In the genomic region with DNA sequence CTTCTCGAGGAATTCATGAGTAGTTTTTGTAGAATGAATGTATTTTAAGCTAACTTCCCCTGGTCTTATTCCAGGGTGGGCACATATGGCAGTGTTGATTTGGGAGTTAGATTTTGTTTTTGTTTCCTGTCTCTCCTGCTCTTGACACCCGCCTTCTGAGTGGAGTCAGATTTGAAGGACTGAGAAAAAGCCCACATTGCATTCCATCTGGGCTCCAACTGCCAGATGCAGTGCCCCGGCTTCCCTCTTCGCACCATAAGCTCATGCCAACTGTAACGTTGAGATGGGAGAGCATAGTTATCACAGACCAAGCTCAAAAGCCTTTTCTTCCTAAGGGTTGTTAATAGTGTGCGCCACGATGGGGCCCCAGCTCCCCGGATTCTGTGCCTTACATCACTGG, we compare ENCODE assay signal across 9 mouse cellular contexts. TPM values are rescaled to one million over a fixed set of nuclear protein-coding genes. Genes with fewer than 3 reads are reported as not detected.
DNase-seq lines count a peak whose midpoint lies in the region; ATAC-seq and TF ChIP-seq lines count a peak whose summit lies in the region.
"Had no signal": no experiment of that assay in that cellular context is flagged by ENCODE, and none has a peak within 500 bp of the region (broad histone marks: within the 10 kb centered on the region; RNA-seq: fewer than 3 reads in every experiment).

No protein-coding gene starts in this region.

- no peaks in the 10 kb centered on the region for H3K36me3 ChIP-seq in hindbrain, embryonic 13.5 days
- H3K36me3 ChIP-seq: liver, embryonic 13.5 days had no signal

- ATAC-seq in hindbrain, embryonic 13.5 days (ENCODE audit: low FRiP score) = no peak

- no peak overlapping the region for H3K4me3 ChIP-seq in bone marrow macrophage, adult 2 months (ENCODE audit: insufficient read depth, low read length)
- no peak overlapping the region for H3K4me3 ChIP-seq in hindbrain, embryonic 13.5 days
- H3K4me3 ChIP-seq: liver, embryonic 13.5 days had no signal

- no peaks in the 10 kb centered on the region for H3K9me3 ChIP-seq in hindbrain, embryonic 13.5 days
- H3K9me3 ChIP-seq: liver, embryonic 13.5 days had no signal

- intact Hi-C loops in left cerebral cortex, postnatal 14 days (cut with DNase I) = loop anchor here (2.0 to 10.0 kb wide), 6 partner anchors 76 to 622 kb away; a partner anchor contains a TSS

- 62% methylated on average over 8 of the region's 8 CpGs for WGBS in hindbrain, embryonic 13.5 days

- TF ChIP-seq POLR2A in bone marrow macrophage, adult 2 months (IDR thresholded peaks at IDR 0.05; ENCODE audit: borderline replicate concordance, low read depth, low read length) = no peak
- no peak for TF ChIP-seq POLR2A in brain, embryonic 14.5 days (IDR thresholded peaks at IDR 0.05; ENCODE audit: borderline replicate concordance, extremely low read depth, insufficient read depth, insufficient read length, poor library complexity, severe bottlenecking)

- H3K4me2 ChIP-seq in hindbrain, embryonic 13.5 days = no peak overlapping the region
- H3K4me2 ChIP-seq: liver, embryonic 13.5 days had no signal

- peaks cover 22% of the 10 kb centered on the region for H3K4me1 ChIP-seq in bone marrow macrophage, adult 2 months (ENCODE audit: control insufficient read depth, insufficient read depth, low read length)
- no peaks in the 10 kb centered on the region for H3K4me1 ChIP-seq in hindbrain, embryonic 13.5 days (replicated peaks)
- H3K4me1 ChIP-seq: liver, embryonic 13.5 days had no signal

- no peak overlapping the region for H3K9ac ChIP-seq in hindbrain, embryonic 13.5 days
- H3K9ac ChIP-seq: liver, embryonic 13.5 days had no signal

- TF ChIP-seq CTCF in bone marrow macrophage, adult 2 months (IDR thresholded peaks at IDR 0.05; ENCODE audit: low read depth, low read length) = no peak
- TF ChIP-seq CTCF in brain, embryonic 14.5 days (IDR thresholded peaks at IDR 0.05; ENCODE audit: borderline replicate concordance, extremely low read depth, insufficient read depth, insufficient read length) = no peak

- peaks cover 11% of the 10 kb centered on the region; the same call in 1 of the 2 replicates for H3K27me3 ChIP-seq in hindbrain, embryonic 13.5 days
- H3K27me3 ChIP-seq: liver, embryonic 13.5 days had no signal

- DNase-seq in brain, embryonic 14.5 days (ENCODE audit: low read depth) = peak; percentile 91
- peak; percentile 80 to 83 for DNase-seq in layer of hippocampus, adult 18-20 months (ENCODE audit: low spot score in 2 of 2)
- peak; percentile 71 to 76 for DNase-seq in left cerebral cortex, postnatal 14 days (ENCODE audit: low spot score in 2 of 2)
- DNase-seq in thymus, postnatal 0 days (ENCODE audit: low spot score) = no peak
- DNase-seq in adrenal gland, postnatal 14 days = no peak
- DNase-seq in cerebellum, adult 11 months = no peak
- DNase-seq: liver, embryonic 13.5 days had no signal

- H3K27ac ChIP-seq in bone marrow macrophage, adult 2 months (ENCODE audit: insufficient read depth, low read depth, low read length) = peak overlapping the region; percentile 66
- H3K27ac ChIP-seq in hindbrain, embryonic 13.5 days = no peak overlapping the region
- H3K27ac ChIP-seq: liver, embryonic 13.5 days had no signal

RNA-seq across cellular contexts. Expression of a gene that starts 5.9 kb away (rescaled TPM):
- 0.58 and 1.1 TPM in 2 replicates for polyA plus RNA-seq in bone marrow macrophage, adult 2 months (2012; ENCODE audit: insufficient read depth, insufficient read length, missing spikeins)
- 2.3 and 2.7 TPM in 2 replicates for polyA plus RNA-seq in brain, embryonic 14.5 days (2012; rRNA removed)
- total RNA-seq in layer of hippocampus, adult 18-20 months (2021) = 1 to 10 TPM in 1 of 2 experiments, under 1 TPM in 1; 0.68 to 1.2 TPM
- under 1 TPM; 0.66 to 0.77 TPM for total RNA-seq in left cerebral cortex, postnatal 14 days (2021)
- polyA plus RNA-seq in thymus, postnatal 0 days (2015; fragmentation: Nextera tagmentation; extraction: Ambion mirVana) = 0.93 and 1.4 TPM in 2 replicates
- total RNA-seq in adrenal gland, postnatal 14 days (2021) = 0.34 and 0.52 TPM in 2 replicates
- polyA plus RNA-seq in hindbrain, embryonic 13.5 days (2015; fragmentation: Nextera tagmentation; extraction: Ambion mirVana) = 2.5 and 3.2 TPM in 2 replicates

Comparison
In these comparisons a context has a peak if more than half of its experiments do, and no peak if none do; other contexts are left out.
1. DNase-seq: peak in brain, embryonic 14.5 days (single experiment), layer of hippocampus, adult 18-20 months (2 of 2) and left cerebral cortex, postnatal 14 days (2 of 2); none in thymus, postnatal 0 days (single experiment), adrenal gland, postnatal 14 days (single experiment) and cerebellum, adult 11 months (single experiment).